Mouse (Mus musculus) bone marrow macrophage, adult 2 months (primary cell): ENCODE measurements around the gene Cyren. TPM values are rescaled to one million over a fixed set of nuclear protein-coding genes. Genes with fewer than 3 reads are reported as not detected.

ENCODE experiments used
- H3K27ac ChIP-seq: 2 replicates; pipeline ENCODE4 v1.5.1; 2012; ENCODE audit warnings: low read depth, low read length; ENCODE audit not compliant: insufficient read depth
- H3K4me1 ChIP-seq: 2 replicates; pipeline ENCODE4 v1.6.1; 2012; ENCODE audit warnings: low read length; ENCODE audit not compliant: control insufficient read depth, insufficient read depth
- H3K4me3 ChIP-seq: 2 replicates; pipeline ENCODE4 v1.5.1; 2012; ENCODE audit warnings: mild to moderate bottlenecking, low read length, moderate library complexity; ENCODE audit not compliant: insufficient read depth
- CTCF ChIP-seq: IDR thresholded peaks from 2 replicates; pipeline ENCODE4 v1.5.1; 2012; ENCODE audit warnings: low read depth, mild to moderate bottlenecking, low read length, moderate library complexity
- POLR2A ChIP-seq: IDR thresholded peaks from 2 replicates; pipeline ENCODE4 v1.6.1; 2012; ENCODE audit warnings: mild to moderate bottlenecking, low read depth, low read length, borderline replicate concordance
- polyA plus RNA-seq: library from polyadenylated mRNA; stranded (reverse); fragments of >200 nt; gene quantifications from 2 replicates; pipeline ENCODE4 v1.2.4, GENCODE M21; 2012; ENCODE audit not compliant: missing spikeins, insufficient read depth, insufficient read length

The Cyren gene
- polyA plus RNA-seq, 1 experiment: 10.6 TPM

GRCm38 (mm10) chr6:34901911-34902444 is 24.1 kb upstream of the Cyren start:
- peak overlapping the region; percentile 7 for H3K27ac ChIP-seq
- peaks cover 58% of the 10 kb centered on the region for H3K4me1 ChIP-seq

GRCm38 (mm10) chr6:34900990-34901389 is 23.1 kb upstream of the Cyren start:
- no peak for TF ChIP-seq CTCF
- TF ChIP-seq POLR2A: no peak
- Histone ChIP-seq H3K27ac (no peak overlapping the region), H3K4me1 (peaks cover 49% of the 10 kb centered on the region)

More at GRCm38 (mm10) chr6:34901911-34902444, 24.1 kb upstream of the Cyren start:
- no peak for TF ChIP-seq CTCF
- no peak for TF ChIP-seq POLR2A
- no peak overlapping the region for H3K4me3 ChIP-seq

GRCm38 (mm10) chr6:34899127-34899526 is 21.3 kb upstream of the Cyren start:
- no peak overlapping the region for H3K4me3 ChIP-seq
- TF ChIP-seq CTCF: no peak
- TF ChIP-seq POLR2A: no peak
- H3K4me1 ChIP-seq: peaks cover 32% of the 10 kb centered on the region
- no peak overlapping the region for H3K27ac ChIP-seq

More at GRCm38 (mm10) chr6:34900990-34901389, 23.1 kb upstream of the Cyren start:
- no peak overlapping the region for H3K4me3 ChIP-seq

- Histone ChIP-seq H3K27ac (no peak overlapping the region), H3K4me1 (peaks cover 8% of the 10 kb centered on the region; the same call in 1 of the 2 replicates), H3K4me3 (no peak overlapping the region)
- TF ChIP-seq CTCF: no peak
- TF ChIP-seq POLR2A: no peak
These were observed 18.4 kb upstream of the Cyren start for GRCm38 (mm10) chr6:34896168-34896780.

GRCm38 (mm10) chr6:34895569-34895968 is 17.7 kb upstream of the Cyren start:
- no peak overlapping the region for H3K27ac ChIP-seq
- H3K4me1 ChIP-seq: peaks cover 3% of the 10 kb centered on the region; the same call in 1 of the 2 replicates
- no peak overlapping the region for H3K4me3 ChIP-seq
- TF ChIP-seq POLR2A (no peak), CTCF (no peak)

- H3K4me1 ChIP-seq: no peaks in the 10 kb centered on the region
- H3K4me3 ChIP-seq: no peak overlapping the region
- H3K27ac ChIP-seq: no peak overlapping the region
- TF ChIP-seq POLR2A: no peak
- no peak for TF ChIP-seq CTCF
These were observed 11.3 kb upstream of the Cyren start for GRCm38 (mm10) chr6:34889185-34889584.

- no peaks in the 10 kb centered on the region for H3K4me1 ChIP-seq
- H3K27ac ChIP-seq: no peak overlapping the region
- TF ChIP-seq POLR2A: no peak
- TF ChIP-seq CTCF: no peak
- H3K4me3 ChIP-seq: no peak overlapping the region
These were observed 9.4 kb upstream of the Cyren start for GRCm38 (mm10) chr6:34887131-34887850.

- no peak overlapping the region for H3K27ac ChIP-seq
- H3K4me3 ChIP-seq: no peak overlapping the region
- H3K4me1 ChIP-seq: no peaks in the 10 kb centered on the region
- no peak for TF ChIP-seq POLR2A
- no peak for TF ChIP-seq CTCF
These were observed 6.9 kb upstream of the Cyren start for GRCm38 (mm10) chr6:34884724-34885123.

- Histone ChIP-seq H3K4me1 (peaks cover 20% of the 10 kb centered on the region), H3K4me3 (no peak overlapping the region), H3K27ac (peak overlapping the region; percentile 46)
- TF ChIP-seq CTCF (peak; percentile 41), POLR2A (no peak)
These were observed 2.1 kb upstream of the Cyren start for GRCm38 (mm10) chr6:34879911-34880475.
